Mouse (Mus musculus) 416B (cell line): ENCODE measurements around the gene Myo18b.

ENCODE experiments used
- DNase-seq: peaks from one replicate; pipeline ENCODE4 v3.0.0; 2011; ENCODE audit warnings: low read depth

Myo18b gene

DNA sequence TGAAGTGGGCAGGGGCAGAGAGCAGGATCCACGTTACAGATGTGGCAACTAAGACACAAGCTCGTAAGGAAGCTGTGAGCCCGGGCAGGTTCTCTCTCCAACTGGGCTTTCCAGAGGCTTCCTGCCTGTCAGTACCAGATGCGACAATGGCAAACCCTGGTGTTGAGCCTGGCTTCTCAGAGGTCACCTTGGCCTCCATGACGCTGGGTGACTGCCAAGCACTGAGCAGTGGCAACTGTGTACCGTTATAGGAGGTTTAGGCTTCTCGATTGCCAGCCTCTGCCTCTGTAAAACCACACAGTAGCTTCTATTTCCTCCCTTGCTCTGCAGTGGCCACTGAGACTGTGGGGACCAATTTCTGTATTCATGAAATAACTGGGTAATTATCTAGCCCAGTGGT is 81.1 kb downstream of the Myo18b start:
- DNase-seq: no peak

DNA sequence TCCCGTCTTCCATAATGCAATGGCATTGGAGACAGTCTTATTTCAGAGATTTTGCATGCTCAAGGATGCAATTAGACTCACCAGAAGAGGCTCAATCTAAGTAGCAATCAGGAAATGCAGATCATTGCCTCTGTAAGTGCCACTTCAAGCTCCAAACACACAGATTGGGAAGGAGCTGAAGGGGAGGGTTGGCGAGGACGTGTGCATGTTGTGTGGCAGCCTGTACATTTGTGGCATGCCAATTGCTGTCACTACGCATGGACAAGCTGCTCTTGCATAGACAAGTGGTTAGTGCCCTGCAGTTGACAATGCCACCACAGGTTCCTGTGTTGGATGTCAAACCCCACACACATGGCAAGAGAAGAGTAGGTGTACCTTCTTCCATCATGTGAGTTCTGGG is 88.5 kb downstream of the Myo18b start:
- no peak for DNase-seq

- DNase-seq: no peak
Measured at GRCm38 (mm10) chr5:112796086-112796485, 100.1 kb downstream of the Myo18b start.

- peak; percentile 5 for DNase-seq
Measured at GRCm38 (mm10) chr5:112791792-112792780, 104.1 kb downstream of the Myo18b start.

- DNase-seq: no peak
Measured at GRCm38 (mm10) chr5:112790376-112791111, 105.6 kb downstream of the Myo18b start.

DNA sequence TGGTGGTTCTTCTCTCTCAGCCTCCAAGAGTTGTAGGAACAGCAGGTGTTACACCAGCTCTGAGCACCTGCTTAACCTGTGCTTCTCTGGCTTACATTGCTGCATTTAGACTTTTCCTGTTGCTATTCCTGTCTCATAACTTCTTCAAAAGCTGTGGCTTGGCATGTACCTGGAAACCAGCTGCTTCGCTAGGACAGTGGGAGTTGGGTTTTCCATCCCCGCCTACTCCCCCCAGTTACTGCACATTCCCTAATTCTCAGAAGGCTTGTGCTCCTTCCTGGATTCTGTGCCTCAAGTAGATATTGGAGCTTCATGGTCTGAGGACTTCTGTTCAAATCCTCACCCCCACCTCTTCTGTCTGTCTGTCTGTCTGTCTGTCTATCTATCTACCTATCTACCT is 107.7 kb downstream of the Myo18b start:
- DNase-seq: no peak

DNA sequence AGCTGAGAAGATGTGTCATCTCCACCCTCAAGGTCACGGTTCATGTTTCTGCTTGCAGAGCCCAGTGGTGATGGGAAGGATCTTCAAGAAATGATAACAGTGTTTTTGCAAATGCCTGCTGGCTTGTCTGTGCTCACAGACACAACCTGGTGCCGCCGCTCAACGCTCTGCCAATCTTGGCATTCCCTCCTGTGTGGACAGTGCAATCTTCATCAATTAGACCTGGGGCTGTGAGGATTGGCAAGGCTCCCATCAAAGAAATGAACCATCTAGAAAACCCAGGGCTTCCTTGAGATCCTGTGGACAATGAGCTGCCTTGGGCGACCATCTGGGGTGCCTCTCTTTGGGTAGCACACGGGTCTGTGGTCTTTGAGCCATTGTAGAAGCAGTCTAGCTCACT is 109.4 kb downstream of the Myo18b start:
- DNase-seq: no peak

GRCm38 (mm10) chr5:112786031-112786430 is 110.1 kb downstream of the Myo18b start:
- DNase-seq: no peak

DNA sequence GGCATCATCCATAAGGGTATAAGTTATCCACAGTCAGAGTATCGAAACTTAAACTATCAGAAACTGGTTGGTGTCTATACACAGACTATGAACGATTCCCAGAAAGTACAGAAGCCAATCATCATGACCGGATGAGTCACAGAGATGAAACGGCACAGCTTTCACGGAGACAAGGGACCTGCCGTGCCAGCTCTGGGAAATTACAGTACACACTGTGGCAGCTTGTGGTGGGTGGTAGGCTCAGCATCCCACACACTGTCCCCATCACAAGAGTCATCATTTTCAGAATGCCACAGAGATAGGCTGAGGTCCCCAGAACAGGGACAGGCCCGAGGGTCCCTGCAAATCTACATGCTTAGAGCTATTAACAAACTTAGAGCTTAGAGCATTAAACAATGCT is 114.4 kb downstream of the Myo18b start:
- no peak for DNase-seq

- DNase-seq: no peak
Measured at GRCm38 (mm10) chr5:112781231-112781630, 114.9 kb downstream of the Myo18b start.

- DNase-seq: no peak
Measured at GRCm38 (mm10) chr5:112780383-112780782, 115.8 kb downstream of the Myo18b start.

DNA sequence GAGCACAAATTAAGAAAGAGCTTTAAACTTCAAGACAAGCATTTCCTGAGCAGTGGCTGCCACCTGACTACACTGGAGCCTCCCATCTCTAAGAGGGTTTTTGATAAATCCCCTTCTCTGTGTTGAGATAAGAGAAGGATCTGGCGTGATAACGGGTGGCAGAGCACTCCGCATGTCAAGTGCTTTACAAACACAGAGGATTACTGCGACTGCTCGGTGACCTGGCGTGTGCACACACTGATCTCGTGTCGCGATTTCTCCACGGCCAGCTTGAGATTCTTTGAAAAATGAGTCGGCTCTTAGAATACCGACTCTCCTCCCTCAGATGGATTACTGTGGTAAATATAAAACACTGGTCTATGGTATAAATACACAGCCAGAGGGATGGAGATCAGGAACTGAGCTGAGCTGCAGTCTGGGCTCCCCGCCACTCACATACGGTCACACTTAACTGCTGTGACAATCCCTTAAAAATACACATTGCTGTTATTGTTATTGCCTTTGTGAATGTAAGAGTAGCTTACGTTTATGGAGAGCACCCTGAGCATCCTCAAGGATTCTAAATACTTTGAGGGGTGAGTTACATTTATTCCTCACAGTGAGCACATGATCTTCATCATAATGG is 119.3 kb downstream of the Myo18b start:
- no peak for DNase-seq

DNA sequence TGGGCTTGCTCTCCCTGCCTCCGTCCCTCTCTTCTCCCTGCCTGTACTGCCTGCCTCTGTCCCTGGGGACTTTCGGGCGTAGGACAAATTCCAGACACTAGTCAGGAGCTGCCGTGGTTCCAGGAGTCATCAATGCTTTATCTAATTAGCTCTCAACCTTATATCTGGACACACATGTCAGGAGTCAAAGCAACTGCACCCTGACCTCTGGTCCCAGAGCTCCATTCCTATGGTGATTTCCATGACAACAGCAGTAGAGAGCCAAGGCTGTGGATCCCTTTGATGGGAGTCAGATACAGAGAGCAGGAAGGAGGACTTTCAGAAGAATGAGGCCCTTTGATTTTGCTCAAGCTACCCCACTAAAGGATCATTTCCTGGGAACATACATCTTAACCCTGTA is 122.7 kb downstream of the Myo18b start:
- no peak for DNase-seq

DNA sequence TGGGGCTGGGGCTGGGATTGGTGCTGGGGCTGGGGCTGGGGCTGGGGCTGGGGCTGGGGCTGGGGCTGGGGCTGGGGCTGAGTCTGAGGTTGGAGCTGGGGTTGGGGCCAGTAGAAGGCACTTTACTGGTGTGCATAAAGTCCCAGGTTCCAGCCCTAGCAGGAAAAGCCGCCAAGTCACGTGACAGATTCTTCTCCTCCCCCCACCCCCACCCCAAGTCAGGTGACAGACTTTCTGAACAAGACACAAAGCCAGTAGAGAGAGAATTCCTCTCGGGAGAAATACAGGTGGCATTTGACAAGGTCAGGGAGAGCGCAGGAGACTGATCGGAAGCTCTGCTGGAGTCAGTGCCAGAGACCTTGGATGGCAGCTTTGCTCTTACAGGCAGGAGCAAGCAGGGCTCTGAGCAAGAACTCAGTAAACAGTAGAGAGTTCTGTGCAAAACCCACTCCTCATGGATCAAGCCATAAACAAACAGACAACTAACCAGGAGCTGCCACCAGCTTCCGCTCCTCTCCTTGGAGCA is 124.7 kb downstream of the Myo18b start:
- DNase-seq: no peak

DNA sequence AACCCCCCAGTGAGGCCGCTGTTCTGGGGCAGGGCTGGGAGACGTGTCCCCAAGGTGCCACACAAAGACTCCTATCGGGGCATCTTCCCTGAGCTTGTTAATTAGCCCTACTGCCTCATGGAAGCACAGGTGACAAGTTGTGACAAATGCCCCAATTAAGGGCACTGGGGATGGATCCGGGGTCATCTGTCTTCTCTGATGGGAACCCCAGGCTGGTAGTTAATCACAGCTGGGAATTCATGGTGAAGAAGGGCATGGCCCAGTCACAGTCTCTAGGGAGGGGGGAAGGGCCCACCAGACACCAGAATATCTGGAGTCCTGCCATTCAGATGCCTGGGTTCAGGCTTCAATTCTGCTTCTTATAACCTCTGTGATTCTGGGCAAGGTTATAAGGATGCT is 126.4 kb downstream of the Myo18b start:
- no peak for DNase-seq

GRCm38 (mm10) chr5:112769020-112769720 is 127.0 kb downstream of the Myo18b start:
- DNase-seq: no peak

DNA sequence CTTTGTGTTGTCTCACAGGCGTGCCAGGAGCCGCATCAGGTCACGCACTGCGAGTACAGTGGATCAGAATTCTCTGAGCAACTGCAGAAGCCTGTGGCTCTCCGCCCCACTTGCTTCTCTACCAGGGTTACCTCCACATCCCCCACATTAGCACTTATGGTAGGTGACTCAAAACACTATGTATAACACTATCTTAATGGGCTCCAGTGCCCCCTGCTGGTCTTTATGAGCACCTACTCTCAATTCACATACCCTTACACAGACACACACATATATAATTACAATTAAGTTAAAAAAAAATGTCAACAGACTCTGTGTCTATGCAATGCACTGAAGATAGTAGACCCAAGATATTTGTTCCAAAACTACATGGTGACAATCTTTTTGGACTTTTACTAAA is 127.6 kb downstream of the Myo18b start:
- peak; percentile 3 for DNase-seq

- peak; percentile 29 for DNase-seq
Measured at GRCm38 (mm10) chr5:112761415-112762075, 134.6 kb downstream of the Myo18b start.

DNA sequence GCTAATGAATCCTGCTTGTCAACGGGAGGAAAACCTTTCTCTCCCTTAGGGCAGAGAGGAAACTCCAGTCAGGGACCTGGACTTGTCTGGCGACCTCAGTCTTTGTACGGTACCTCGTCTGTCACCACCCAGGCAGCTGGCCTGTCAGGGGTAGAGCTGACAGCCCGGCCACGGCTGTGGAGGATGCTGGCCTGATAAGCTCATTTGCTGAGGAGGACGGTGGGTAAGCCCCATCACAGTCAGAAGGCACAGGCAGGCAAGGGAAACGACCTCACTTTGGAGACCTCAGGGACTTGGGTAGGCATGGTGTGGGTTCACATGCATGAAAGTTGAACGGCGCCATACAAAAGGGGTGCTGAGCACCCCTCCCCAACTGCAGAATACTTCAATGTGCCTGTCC is 140.6 kb downstream of the Myo18b start:
- DNase-seq: no peak

- no peak for DNase-seq
Measured at GRCm38 (mm10) chr5:112749634-112750033, 146.5 kb downstream of the Myo18b start.

DNA sequence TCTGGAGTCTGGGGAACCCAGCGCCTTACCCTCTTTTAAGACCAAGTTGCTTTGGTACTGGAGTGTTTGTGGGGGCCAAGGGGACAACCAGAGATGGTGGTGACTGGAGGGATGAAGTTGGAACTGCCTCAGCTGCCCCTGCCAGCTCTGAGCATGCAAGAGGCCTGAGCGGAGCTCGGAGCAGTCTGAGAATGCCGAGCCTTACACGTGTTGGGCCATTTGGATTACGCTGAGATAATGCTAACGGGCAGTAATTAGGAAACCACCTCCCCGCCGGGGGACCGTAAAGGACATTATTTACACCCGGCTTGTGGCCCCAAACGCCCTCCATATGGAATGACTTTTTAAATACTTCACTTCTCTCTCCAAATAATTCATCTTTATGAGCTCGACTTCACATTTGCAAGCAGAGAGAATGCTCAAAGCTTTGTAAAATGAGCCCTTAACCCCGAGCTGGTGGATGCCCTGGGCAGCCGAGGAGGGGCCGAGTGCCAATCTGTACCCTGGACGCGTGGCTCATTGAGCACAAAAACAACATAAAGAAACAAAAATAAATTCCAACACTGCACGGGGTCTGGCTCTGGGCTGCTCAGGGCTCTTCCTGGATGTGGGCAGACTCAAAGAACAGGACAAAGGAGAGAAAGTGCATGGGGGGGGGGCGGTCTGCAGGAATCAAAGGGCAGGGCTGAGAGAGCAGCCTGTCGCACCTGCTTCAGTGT is 148.0 kb downstream of the Myo18b start:
- no peak for DNase-seq
